Mouse (Mus musculus) cerebellum, postnatal 36 days (tissue): ENCODE measurements around the gene Gosr2.

Source experiments
- DNase-seq, 2 experiments: peaks; one replicate each; pipeline ENCODE4 v3.0.0; 2021 to 2022; ENCODE audit warnings: mixed read lengths in 2 of 2

The Gosr2 gene

DNA sequence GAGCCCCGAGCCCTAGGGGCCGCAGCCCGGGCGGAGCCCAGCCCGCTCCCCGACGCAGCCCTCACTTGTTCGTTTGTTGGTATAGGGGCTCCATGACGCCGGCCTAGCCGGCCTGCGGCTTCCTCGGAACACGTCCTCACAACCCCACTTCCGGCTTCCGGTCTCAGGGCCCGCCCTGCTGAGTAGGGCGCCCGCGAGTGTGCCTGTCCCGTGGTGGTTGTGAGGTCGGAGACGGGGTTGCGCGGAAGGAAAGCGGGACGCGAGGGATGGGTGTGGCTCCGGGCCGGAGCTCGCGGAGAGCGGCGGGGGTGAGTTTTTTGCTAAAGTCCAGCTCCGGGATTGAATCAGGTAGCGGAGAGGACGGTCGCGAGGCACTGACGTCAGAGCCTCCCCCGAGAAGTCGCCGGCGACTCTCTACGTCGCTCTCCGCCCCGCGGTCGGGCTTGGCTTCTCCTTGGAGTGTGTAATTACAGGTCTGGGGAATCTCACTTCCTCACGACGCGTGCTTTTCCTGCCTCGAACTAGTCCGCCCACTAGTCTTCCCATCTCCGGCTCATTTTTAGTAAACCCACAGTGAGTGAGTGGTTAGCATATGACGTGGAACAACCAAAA, at the start of gene Gosr2:
Gosr2 (minus strand) TSS at position 334 of the 612 bp plus-strand sequence.
- DNase-seq: peak; percentile 86 to 91

DNA sequence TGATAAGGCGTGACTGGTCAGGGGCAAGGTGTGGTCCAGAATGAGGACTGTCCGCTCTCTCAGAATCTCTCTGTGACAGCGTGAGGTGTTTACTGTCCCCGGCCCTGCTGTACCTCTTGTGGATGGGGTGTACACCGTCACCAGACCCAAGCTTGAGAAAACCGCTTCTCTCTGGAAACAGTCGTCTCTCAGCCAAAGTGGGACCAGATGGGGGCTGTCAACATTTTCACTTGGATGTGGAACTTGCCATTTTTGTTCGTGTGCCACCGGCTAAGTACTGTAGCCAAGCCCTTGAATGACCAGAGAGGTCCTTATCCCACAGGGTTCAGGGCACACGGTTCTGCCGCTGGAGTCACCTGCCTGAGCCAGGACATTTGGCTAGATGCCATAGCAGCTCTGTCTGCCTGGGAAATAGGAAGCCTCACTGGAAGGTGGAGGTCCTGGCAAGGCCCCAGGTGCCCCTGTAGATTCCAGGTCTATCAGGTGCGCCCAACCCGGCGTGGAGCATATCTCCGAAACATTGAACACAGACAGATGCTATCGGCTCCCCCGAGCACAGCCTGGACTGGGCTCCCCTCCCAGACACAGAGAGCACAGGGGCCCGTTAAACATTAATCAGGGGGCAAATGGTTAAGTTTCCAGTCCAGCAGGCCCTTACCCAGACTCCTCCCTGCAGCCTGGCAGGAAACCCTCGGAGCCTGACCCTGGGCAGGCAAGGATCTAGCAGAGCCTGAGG, 37.5 kb upstream of the Gosr2 start:
- peak; percentile 27 to 40 for DNase-seq

DNA sequence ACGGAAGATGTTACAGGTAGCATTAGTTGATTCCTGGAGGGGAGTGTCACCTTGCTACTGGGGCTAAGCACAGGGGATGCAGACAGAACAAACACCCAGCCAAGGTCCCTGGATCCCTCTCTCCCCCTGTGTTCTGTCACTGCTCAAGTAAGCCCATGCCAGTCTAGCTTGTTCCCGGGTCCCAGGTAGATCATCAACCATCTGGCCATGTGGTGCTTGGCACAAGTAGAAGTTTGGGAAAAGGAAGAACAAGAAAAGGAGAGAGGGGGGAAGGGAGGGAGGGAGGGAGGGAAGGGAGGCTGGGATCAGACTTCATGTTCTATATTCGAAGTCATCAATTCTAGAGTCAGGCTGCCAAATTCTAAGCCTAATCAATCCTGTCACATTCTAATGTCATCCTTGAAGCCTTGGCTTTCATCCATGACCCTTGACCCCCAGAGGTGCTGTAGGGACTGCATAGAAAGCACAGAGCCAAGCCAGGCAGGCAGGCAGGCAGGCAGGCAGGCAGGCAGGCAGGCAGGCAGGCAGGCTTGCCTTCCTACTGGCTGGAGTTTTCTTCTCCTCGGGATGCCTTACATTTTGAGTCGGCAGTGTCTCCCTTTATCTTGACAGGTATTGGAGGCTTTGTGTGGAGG, 36.8 kb upstream of the Gosr2 start:
- no peak for DNase-seq

DNA sequence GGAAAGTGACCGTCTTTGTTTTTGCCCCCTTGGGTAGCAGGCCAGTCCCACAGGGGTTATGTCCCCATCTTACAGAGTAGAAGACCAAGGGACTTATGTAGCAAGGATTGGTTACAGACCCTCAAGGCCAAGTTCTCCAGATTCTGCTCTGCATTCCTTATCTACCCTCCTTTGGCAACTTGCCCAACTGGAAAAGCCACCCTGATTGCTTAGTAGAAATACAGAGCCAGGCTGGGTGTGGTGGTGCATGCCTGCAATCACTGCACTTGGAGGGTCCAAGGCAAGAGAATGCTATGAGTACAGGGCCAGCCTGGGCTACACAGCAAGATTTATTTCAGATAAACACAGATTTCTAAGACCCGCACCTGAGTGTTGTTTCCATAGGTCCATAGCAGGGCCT, 36.3 kb upstream of the Gosr2 start:
- DNase-seq: no peak

DNA sequence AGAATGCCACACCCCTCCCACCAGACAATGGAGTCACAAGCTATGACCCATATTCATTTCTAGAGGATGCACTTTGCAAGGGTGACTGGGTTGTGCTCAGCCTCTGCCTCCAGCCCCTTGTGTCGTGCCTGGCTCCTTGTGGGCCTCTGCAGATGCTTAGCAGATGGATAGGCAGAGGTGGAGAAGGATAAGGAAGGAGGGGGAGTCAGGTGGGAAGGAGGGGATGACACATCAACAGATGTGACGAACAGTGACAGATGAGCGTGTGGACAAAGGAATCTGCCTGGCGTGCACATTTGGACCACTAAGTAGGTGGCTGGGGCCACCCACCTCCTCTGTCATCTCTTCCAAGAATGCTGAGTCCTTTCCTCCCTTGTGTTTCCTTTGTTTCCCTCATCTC, 35.4 kb upstream of the Gosr2 start:
- DNase-seq: no peak

DNA sequence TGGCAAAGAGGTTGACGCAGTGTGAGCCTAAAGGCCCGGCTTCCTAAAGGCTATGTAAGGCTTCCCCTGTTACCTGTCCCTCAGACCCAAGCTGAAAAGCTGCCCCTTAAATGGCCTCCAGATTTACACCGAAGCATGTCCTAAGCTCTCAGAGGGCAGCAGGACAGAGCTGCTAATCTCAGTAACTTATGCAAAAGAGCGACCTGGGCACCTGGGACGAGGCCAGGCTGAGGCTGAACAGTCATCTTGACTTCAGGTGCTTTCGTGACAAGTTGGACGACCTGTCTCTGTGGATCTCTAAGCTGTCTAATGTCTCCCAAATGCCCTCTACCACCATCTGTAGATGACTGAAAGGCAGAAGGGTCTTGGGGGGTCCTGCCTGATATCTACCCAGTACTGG, 34.6 kb upstream of the Gosr2 start:
- DNase-seq: no peak

DNA sequence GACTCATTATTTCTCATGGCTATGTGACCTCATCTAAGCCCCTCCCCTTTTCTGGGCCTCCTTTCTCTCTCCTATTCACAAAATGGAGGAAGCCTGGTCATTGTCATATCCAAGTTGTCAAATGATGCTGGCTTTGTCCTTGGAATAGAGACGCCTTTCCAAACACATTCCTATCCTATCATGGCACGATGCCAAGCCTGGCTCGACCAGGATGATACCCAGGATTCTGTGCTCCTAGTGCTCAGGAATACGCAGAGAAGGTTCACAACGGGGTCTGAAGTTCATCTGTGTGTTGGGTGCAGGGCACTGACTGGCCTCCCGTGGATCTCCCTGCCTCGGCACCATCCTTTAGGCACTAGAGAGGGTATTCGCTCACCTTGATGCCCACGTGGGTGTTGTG, 33.9 kb upstream of the Gosr2 start:
- no peak for DNase-seq

DNA sequence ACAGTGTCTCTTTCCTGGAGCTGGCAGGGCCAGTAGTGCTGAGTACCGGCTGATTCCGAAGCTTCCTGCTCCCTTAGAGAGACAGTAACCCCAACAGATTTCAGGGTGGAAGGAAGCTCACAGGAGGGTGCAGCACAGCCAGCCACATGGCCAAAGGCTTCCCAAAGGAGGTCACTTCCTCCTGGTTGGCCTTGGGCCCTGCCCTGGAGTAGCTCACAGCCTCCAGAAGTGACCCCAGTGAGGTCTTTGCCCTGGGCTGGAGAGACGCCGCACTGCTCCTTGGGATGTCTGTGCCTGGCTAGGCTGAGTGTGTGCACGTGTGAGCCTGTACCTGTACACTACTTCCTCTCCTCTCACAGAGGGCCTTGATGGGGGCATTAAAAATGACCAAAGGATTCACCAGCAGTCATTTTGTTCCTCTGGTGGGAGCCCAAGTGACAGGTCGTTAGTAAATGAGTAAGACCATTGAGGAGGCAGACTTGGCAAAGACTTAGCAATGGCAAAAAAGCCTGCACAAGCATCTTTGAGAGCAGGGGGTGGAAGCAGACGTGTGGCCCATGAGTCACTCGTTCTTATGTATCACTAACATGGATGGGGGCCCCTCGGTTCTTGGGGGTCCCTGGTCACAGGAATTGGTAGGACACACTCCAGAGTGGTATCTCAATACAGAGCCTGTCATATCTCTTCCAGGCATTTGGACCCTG, 31.7 kb upstream of the Gosr2 start:
- no peak for DNase-seq

DNA sequence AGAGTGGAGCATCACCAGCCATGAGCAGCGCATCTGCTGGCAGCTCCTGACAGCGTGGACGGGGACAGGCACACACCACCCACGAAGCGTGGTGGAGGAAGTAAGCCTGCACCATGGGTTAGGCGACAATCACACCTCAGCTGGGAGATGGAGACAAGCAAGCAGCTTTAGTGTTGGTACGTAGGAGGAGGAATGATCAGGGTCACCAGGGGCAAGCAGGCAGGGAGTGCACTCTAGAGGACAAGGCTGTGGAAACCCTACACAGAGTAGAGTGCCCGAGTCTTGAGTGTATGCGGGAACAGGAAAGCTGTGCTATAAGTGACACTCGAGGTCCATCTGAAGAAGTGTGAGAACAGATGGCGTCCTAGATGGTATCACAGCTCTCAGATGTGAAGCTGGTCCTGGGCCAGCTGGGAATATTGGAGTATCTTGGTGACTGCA, 26.7 kb upstream of the Gosr2 start:
- DNase-seq: no peak

DNA sequence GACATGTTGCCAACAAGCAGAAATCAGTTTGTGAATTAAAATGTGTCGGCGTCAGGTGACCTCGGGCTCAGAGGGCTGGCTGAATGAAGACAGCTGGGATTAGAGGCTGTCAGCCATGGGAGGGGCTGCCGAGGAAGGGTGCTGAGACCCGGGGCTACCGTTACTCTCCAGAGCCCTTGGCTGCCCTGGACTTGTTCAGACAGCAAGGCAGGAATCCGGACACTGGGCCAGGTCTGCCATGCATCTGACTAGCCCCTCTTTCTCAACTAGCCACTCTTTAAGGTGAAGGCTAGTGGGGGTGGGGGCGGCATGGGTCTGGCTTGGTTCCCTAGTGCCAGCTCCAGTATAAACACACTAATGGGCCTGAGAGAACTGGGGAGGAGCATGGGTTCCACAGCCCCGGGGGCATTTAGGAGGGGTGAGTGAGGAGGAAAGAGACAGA, 24.4 kb upstream of the Gosr2 start:
- DNase-seq: peak; percentile 20 to 22

DNA sequence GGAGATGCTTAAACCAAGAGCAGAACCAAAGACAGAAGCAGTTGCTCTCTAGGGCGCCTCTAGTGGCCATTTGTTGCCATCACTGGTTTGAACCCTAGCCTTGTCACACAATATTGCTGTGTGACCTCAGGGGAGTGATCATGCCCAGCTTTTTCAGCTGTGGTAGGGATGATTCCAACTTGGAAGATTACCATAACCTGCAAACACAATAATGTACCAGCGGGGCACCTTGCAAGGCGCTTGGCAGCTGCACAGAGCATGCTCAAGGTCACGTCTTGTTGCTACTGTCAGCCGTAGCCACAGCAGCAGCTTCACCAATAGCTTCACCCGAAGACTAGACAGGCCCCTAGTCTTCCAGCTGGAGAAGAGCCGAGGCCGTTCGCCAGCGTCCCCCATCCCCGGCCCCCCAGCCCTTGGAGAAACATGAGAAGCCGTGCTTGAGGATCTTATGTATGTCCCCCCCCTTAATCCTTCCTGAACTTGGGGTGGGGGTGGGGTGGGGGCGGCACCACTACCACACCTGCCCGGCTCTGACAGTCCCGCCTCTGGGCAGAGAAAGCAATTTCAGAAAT, 23.9 kb upstream of the Gosr2 start:
- DNase-seq: peak; percentile 50 to 61

DNA sequence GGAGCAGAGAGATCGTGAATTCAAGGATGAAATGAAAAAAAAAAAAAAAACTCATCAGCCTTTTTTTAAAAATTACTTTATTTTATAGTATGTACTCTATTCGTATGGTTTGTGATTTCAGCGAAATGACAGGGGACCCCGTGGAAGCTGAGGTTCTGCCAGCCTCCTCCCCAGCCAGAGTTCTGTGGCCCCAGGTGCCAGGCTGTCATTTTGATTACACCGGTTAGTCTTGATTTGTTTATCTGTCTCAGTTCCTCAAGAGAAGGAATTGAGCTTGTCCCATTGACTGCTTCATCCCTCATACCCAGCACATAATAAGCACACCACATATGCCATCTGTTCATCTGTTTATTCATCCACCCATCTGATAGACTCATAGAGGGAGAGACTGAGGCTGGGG, 21.7 kb upstream of the Gosr2 start:
- no peak for DNase-seq

DNA sequence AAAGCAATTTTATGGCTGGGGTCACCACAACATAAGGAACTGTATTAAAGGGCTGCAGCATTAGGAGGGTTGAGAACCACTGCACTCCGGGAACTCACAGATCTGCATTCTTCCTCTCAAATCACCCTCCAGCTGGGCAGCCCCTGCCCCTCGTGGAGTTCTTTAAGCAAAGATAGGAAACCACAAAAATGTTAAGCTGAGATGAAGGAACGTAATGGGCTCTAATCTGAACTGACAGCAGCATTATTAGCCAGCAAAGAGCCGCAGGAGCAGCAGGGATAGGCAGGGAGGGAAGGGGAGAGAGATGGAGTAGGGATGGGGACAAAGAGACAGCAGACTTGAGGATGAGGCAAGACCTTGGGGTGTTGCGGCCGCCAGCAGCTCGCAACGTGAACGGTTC, 19.3 kb upstream of the Gosr2 start:
- no peak for DNase-seq

DNA sequence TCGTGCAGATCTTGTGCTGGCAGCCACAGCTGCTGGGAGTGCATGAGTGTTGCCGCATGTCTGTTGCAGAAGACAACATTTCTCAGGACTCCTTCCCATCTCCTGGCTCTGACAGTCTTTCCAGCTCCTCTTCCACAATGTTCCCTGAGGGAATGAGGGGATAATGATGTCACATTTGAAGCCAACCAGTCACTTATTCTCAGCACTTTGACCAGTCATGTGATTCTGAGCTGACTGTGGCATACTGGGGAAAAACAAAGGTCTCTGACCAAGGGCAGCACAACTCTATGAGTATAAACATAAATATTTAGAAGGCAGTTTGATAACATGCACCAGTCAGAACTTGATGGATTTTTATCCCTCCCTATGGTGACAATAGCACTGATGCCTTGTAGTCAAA, 16.4 kb upstream of the Gosr2 start:
- no peak for DNase-seq

DNA sequence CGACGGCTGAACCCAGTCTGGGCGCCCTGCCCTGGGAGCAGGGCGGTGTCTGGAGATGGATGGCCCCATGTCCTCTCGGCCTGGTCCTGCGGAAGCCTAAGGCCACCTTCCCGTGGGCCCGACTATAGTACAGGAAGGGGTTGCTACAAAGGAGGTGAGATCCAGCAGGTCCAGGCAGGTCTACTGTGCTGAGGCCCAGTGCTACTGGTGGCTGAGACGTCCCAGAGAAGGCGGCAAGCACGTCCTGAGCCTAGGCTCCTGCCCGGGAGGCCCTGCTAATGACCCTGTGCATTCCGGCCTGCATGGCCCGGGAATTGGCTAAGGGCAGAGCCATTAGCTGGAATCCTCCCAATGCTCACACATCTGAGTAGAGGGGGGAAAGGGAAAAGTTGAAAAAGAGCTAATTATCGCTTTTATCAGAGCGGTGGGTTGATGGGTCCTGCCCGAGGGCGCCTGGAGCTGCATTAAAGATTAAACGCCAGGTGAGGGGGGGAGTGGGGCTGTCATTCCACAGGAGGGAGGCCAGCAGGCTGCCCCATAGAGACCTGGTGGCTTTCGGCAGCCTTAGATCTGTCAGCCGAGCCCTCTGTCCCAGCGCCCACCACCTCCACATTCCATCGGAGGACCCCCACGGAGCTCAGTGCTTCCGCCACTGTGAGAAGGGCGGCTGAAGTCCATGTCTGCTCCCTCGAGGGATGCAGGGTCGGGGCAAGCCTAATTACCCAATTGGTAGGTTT, 14.3 kb upstream of the Gosr2 start:
- DNase-seq: no peak

DNA sequence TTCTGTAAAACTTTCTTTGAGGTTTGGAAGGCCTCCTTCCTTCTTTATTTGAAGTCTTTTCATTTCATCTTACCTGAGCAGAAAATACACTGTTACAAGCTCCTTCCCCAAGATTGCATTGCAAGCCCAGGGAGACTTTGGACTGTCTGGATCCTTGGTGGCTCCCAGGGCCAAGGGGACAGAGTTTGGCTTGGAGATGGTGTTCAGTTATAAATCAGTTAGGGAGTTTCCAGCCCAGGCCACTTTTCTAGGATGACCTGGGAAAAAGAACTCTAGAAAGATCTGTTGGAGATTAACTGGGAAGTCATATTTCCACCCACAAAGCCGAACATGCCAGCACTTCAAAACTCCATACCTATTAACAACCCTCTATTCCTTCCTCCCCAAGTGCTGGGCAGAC, 12.3 kb upstream of the Gosr2 start:
- DNase-seq: no peak

DNA sequence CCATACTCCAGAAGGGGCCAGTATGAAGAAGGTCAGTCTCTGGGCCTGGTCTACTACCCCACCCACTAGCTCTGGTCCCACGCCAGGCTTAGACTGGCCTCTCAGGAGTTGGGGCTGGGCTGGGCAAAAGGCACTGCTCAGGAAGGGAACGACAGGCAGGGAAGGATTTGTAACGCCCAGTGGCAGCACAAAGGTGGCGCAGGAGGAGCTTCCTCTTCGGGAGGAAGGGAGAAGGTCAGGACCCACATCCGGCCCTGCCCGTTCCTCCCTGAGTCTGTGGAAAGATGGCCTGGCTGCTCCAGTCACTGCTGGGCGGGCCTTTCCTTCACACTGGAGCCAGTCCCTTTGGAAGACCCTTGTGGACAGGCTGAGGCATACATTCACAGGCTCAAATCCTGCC, 9.3 kb upstream of the Gosr2 start:
- no peak for DNase-seq

DNA sequence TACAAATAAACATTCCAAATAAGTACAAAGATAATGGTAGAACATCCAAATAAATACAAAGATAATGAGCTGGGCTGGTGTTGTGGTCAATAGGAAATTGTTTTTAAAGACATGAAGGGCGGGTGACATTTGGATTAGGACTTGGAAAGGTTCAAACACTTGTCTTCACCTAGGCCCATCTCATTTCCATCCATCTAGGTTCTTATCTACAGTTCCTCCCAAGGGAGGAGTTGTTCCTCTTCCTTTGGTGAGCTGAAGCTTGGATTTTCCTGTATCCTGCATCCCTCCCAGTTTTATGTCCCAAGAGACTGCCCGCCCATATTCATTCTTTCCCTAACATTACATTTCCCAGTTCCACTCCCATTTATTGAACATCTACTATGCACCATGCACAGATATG, 528 bp upstream of the Gosr2 start:
- DNase-seq: no peak

DNA sequence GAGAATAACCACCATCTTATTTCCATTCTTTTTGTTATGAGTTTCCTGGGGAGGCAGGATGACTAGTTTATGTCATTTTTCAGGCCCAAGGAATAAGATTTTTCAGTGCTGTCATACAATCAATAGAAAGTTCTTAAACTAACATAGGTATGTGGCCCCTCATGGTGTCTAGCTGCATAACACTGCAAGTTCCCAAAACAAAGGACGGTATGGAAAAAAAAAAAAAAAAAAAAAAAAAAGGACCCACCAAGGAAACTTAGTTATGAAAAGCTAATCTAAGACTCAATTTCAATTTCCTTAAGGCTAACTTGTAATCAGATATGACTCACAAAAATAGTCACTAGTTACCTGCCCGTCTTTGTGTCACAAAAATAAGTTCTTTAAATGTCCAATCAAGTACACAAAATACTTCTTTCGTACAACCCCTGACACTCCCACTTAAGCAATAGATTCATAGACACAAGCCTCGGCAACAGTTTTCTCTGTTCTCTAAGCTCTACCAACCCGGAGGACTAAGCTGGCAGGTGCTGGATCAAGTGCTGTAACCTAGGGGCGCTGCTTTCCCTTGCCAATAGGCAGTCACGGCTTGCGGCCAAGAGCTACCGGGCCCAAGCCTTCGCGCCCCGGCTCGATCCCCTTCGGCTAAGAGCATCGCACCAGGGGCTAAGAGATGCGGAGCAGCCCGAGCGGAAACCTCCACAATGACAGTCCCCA, 690 bp downstream of the Gosr2 start:
- no peak for DNase-seq

DNA sequence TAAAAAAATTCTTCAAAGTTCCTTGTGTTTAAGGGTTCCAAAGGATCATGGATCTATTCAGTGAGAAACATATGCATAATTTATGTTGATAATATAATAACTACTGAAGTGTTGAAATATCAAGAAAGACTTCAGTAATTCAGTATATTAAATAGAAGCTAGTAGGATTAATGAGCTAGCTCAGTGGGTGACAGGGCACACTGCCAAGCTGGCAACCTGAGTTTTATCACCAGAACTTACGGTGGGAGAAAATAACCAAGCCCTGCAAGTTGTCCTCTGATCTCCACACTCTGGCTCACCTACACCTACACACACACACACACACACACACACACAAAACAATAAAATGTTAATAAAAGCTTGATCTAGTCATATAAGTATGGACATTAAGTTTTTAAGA, 4.5 kb downstream of the Gosr2 start:
- peak; percentile 42 to 43 for DNase-seq

DNA sequence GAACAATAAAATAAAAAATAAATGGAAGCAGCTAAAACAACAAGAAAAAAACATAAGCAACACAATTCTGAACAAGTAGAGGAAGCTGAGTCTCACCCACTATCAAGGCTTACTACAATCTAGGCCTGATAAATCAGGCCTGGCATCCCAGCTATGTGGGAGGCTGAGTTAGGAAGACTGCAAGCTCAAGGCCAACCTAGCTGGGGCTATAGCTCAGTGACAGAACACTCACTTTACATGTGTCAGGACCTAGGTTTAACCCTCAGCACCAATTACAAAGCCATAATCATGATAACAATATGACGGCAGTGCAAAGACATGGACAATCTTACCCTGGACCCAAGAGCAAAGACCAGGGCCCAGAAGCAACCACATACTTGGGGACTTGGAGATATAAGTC, 6.7 kb downstream of the Gosr2 start:
- DNase-seq: no peak

DNA sequence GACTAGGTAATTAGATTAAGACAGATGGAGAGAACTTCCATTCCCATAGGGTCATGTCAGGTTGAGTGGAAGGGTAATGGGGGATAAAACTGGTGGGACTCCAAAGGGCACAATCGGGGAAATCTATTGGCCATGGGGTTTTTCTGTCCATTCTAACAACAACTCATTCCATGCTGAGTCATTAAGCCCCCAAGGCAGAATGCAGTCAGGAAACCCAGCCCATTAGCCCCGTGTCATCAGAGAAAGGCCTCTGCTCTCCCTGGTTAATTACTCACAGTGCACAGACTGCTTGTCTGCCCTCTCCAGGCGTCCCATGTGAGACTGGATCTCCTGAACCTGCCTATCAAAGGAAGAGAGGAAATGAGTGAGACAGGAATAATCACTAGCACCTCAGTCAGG, 8.7 kb downstream of the Gosr2 start:
- no peak for DNase-seq
